Mouse (Mus musculus) embryonic fibroblast, embryonic 13.5 days (primary cell): ENCODE measurements around the gene Trpm3.

Source experiments
- CTCF ChIP-seq: IDR thresholded peaks from 2 replicates; pipeline ENCODE4 v1.5.1; 2011; ENCODE audit warnings: mild to moderate bottlenecking, control low read depth, low read length, moderate library complexity, borderline replicate concordance; ENCODE audit not compliant: insufficient read depth
- POLR2A ChIP-seq: IDR thresholded peaks from 2 replicates; pipeline ENCODE4 v1.6.1; 2011; ENCODE audit warnings: low read depth, mild to moderate bottlenecking, control low read depth, low read length, moderate library complexity

GRCm38 (mm10) chr19:22682238-22682637, 543.4 kb downstream of the Trpm3 start:
- no peak for TF ChIP-seq POLR2A
- TF ChIP-seq CTCF, result no peak
